ENCODE assay signal across 15 mouse cellular contexts in genomic region chr11:58930254-58930653, GRCm38 (mm10). TPM values are rescaled to one million over a fixed set of nuclear protein-coding genes. Genes with fewer than 3 reads are reported as not detected.
"Had no signal": no experiment of that assay in that cellular context is flagged by ENCODE, and none has a peak within 500 bp of the region (broad histone marks: within the 10 kb centered on the region; RNA-seq: fewer than 3 reads in every experiment).

No protein-coding gene starts in this region.

- ATAC-seq: intestine, embryonic 15.5 days; midbrain, embryonic 15.5 days had no signal

- H3K4me2 ChIP-seq: intestine, embryonic 15.5 days; lung, embryonic 14.5 days; midbrain, embryonic 11.5 days; midbrain, embryonic 15.5 days; neural tube, embryonic 15.5 days; stomach, embryonic 15.5 days had no signal

- H3K27me3 ChIP-seq: intestine, embryonic 15.5 days; midbrain, embryonic 15.5 days; neural tube, embryonic 15.5 days; stomach, embryonic 15.5 days had no signal

- H3K9me3 ChIP-seq: intestine, embryonic 15.5 days; limb, embryonic 10.5 days; megakaryocyte, embryonic 14.5 days; midbrain, embryonic 15.5 days; neural tube, embryonic 15.5 days; stomach, embryonic 15.5 days had no signal

- H3K9ac ChIP-seq: intestine, embryonic 15.5 days; lung, embryonic 14.5 days; midbrain, embryonic 15.5 days; neural tube, embryonic 15.5 days; stomach, embryonic 15.5 days had no signal

- H3K4me3 ChIP-seq: intestine, embryonic 15.5 days; limb, embryonic 10.5 days; megakaryocyte, embryonic 14.5 days; midbrain, embryonic 15.5 days; neural tube, embryonic 15.5 days; stomach, embryonic 15.5 days had no signal

- H3K27ac ChIP-seq: intestine, embryonic 15.5 days; limb, embryonic 10.5 days; macrophage; midbrain, embryonic 15.5 days; neural tube, embryonic 15.5 days; stomach, embryonic 15.5 days had no signal

- DNase-seq: lung, embryonic 14.5 days; lung, postnatal 14 days; right cerebral cortex, postnatal 4 days; spleen, adult 18-20 months; thymus, postnatal 36 days had no signal

RNA-seq across cellular contexts. Expression of gene Btnl10, which starts 12.5 kb away (rescaled TPM):
- total RNA-seq: left cerebral cortex, adult 18-20 months had no signal
- polyA plus RNA-seq: lung, embryonic 14.5 days; macrophage; midbrain, embryonic 11.5 days; midbrain, embryonic 15.5 days; neural tube, embryonic 11.5 days had no signal

RNA-seq across cellular contexts. Expression of gene Hist3h2ba, which starts 18.5 kb away (rescaled TPM):
- polyA plus RNA-seq: macrophage had no signal
